Mouse (Mus musculus): ENCODE measurements at regions not wholly inside any gene's neighbourhood (a gene's known extent, or its start where the extent isn't known, plus 50 kb on each side); places are given as distances from the start of the nearest gene placed in this dataset.

- Histone ChIP-seq H3K9me3 (no peaks in the 10 kb centered on the region), H3K4me3 (no peak overlapping the region), H3K27me3 (no peaks in the 10 kb centered on the region), H3K4me1 (0 out of 2 replicates have a peak, but pooled peaks cover 7% of the 10 kb centered on the region), H3K9ac (no peak overlapping the region), H3K36me3 (no peaks in the 10 kb centered on the region), H3K4me2 (no peak overlapping the region), H3K27ac (no peak overlapping the region)
- WGBS, result 53% methylated on average over 7 of the region's 7 CpGs
- no peak for ATAC-seq (ENCODE audit: insufficient number of reproducible peaks, insufficient read depth, low FRiP score, low TSS enrichment, low read depth)
Observed at GRCm38 (mm10) chr3:144107664-144108063, 97.4 kb downstream of the Lmo4 start.

GRCm38 (mm10) chr3:144104366-144104765, 100.7 kb downstream of the Lmo4 start:
- no peaks in the 10 kb centered on the region for H3K9me3 ChIP-seq
- H3K9ac ChIP-seq, result no peak overlapping the region
- no peak for ATAC-seq (ENCODE audit: insufficient number of reproducible peaks, insufficient read depth, low FRiP score, low TSS enrichment, low read depth)
- no peak overlapping the region for H3K4me3 ChIP-seq
- no peaks in the 10 kb centered on the region for H3K27me3 ChIP-seq
- no peak overlapping the region for H3K4me2 ChIP-seq
- H3K36me3 ChIP-seq, result no peaks in the 10 kb centered on the region
- no peak overlapping the region for H3K27ac ChIP-seq
- 84% methylated on average over 4 of the region's 4 CpGs for WGBS
- H3K4me1 ChIP-seq, result 0 out of 2 replicates have a peak, but pooled peaks cover 7% of the 10 kb centered on the region

- no peaks in the 10 kb centered on the region for H3K27me3 ChIP-seq
- no peak overlapping the region for H3K9ac ChIP-seq
- peaks cover 22% of the 10 kb centered on the region for H3K4me1 ChIP-seq
- ATAC-seq (ENCODE audit: insufficient number of reproducible peaks, insufficient read depth, low FRiP score, low TSS enrichment, low read depth), result no peak
- no peak overlapping the region for H3K4me2 ChIP-seq
- H3K4me3 ChIP-seq, result no peak overlapping the region
- no peaks in the 10 kb centered on the region for H3K9me3 ChIP-seq
- H3K36me3 ChIP-seq, result no peaks in the 10 kb centered on the region
- no peak overlapping the region for H3K27ac ChIP-seq
- 71% methylated on average over 2 of the region's 2 CpGs for WGBS
Observed at GRCm38 (mm10) chr3:144099444-144099843, 105.6 kb downstream of the Lmo4 start.

GRCm38 (mm10) chr3:144098762-144099161, 106.3 kb downstream of the Lmo4 start:
- WGBS, result 52% methylated on average over 8 of the region's 8 CpGs
- Histone ChIP-seq H3K27me3 (no peaks in the 10 kb centered on the region), H3K4me3 (no peak overlapping the region), H3K36me3 (no peaks in the 10 kb centered on the region), H3K9ac (no peak overlapping the region), H3K4me1 (peaks cover 22% of the 10 kb centered on the region), H3K27ac (no peak overlapping the region; the same call in 1 of the 2 replicates), H3K4me2 (no peak overlapping the region), H3K9me3 (no peaks in the 10 kb centered on the region)
- no peak for ATAC-seq (ENCODE audit: insufficient number of reproducible peaks, insufficient read depth, low FRiP score, low TSS enrichment, low read depth)

- Histone ChIP-seq H3K27ac (no peak overlapping the region), H3K9me3 (no peaks in the 10 kb centered on the region), H3K4me3 (no peak overlapping the region), H3K4me1 (peaks cover 6% of the 10 kb centered on the region), H3K36me3 (no peaks in the 10 kb centered on the region), H3K4me2 (no peak overlapping the region), H3K9ac (no peak overlapping the region), H3K27me3 (no peaks in the 10 kb centered on the region)
- ATAC-seq (ENCODE audit: insufficient number of reproducible peaks, insufficient read depth, low FRiP score, low TSS enrichment, low read depth), result no peak
- WGBS, result 61% methylated on average over 1 of the region's 1 CpGs
Observed at GRCm38 (mm10) chr3:144091231-144091630, 113.8 kb downstream of the Lmo4 start.

GRCm38 (mm10) chr3:144089790-144090256, 115.2 kb downstream of the Lmo4 start:
- H3K27ac ChIP-seq, result no peak overlapping the region
- no peaks in the 10 kb centered on the region for H3K9me3 ChIP-seq
- H3K4me2 ChIP-seq, result no peak overlapping the region
- H3K9ac ChIP-seq, result no peak overlapping the region
- ATAC-seq (ENCODE audit: insufficient number of reproducible peaks, insufficient read depth, low FRiP score, low TSS enrichment, low read depth), result no peak
- no peak overlapping the region for H3K4me3 ChIP-seq
- H3K27me3 ChIP-seq, result no peaks in the 10 kb centered on the region
- WGBS, result 51% methylated on average over 8 of the region's 8 CpGs
- peaks cover 6% of the 10 kb centered on the region for H3K4me1 ChIP-seq
- H3K36me3 ChIP-seq, result no peaks in the 10 kb centered on the region

GRCm38 (mm10) chr3:144088261-144088884, 116.6 kb downstream of the Lmo4 start:
- Histone ChIP-seq H3K4me1 (peaks cover 6% of the 10 kb centered on the region), H3K4me2 (no peak overlapping the region), H3K4me3 (no peak overlapping the region), H3K36me3 (no peaks in the 10 kb centered on the region), H3K9ac (no peak overlapping the region), H3K27ac (no peak overlapping the region), H3K9me3 (no peaks in the 10 kb centered on the region), H3K27me3 (no peaks in the 10 kb centered on the region)
- no peak for ATAC-seq (ENCODE audit: insufficient number of reproducible peaks, insufficient read depth, low FRiP score, low TSS enrichment, low read depth)
- 68% methylated on average over 18 of the region's 18 CpGs for WGBS

GRCm38 (mm10) chr3:144087771-144088170, 117.2 kb downstream of the Lmo4 start:
- ATAC-seq (ENCODE audit: insufficient number of reproducible peaks, insufficient read depth, low FRiP score, low TSS enrichment, low read depth), result no peak
- H3K4me2 ChIP-seq, result no peak overlapping the region
- H3K27me3 ChIP-seq, result no peaks in the 10 kb centered on the region
- no peak overlapping the region for H3K4me3 ChIP-seq
- 73% methylated on average over 7 of the region's 7 CpGs for WGBS
- no peak overlapping the region for H3K9ac ChIP-seq
- H3K9me3 ChIP-seq, result no peaks in the 10 kb centered on the region
- no peak overlapping the region for H3K27ac ChIP-seq
- peaks cover 6% of the 10 kb centered on the region for H3K4me1 ChIP-seq
- H3K36me3 ChIP-seq, result no peaks in the 10 kb centered on the region

GRCm38 (mm10) chr3:144086176-144086575, 118.8 kb downstream of the Lmo4 start:
- ATAC-seq (ENCODE audit: insufficient number of reproducible peaks, insufficient read depth, low FRiP score, low TSS enrichment, low read depth), result no peak
- Histone ChIP-seq H3K36me3 (no peaks in the 10 kb centered on the region), H3K9ac (no peak overlapping the region), H3K9me3 (no peaks in the 10 kb centered on the region), H3K4me2 (no peak overlapping the region), H3K27me3 (no peaks in the 10 kb centered on the region), H3K27ac (no peak overlapping the region), H3K4me1 (peaks cover 6% of the 10 kb centered on the region), H3K4me3 (no peak overlapping the region)
- 79% methylated on average over 3 of the region's 3 CpGs for WGBS

- Histone ChIP-seq H3K9me3 (no peaks in the 10 kb centered on the region), H3K4me3 (no peak overlapping the region), H3K27me3 (no peaks in the 10 kb centered on the region), H3K4me1 (no peaks in the 10 kb centered on the region), H3K9ac (no peak overlapping the region), H3K27ac (no peak overlapping the region), H3K4me2 (no peak overlapping the region), H3K36me3 (no peaks in the 10 kb centered on the region)
- ATAC-seq (ENCODE audit: insufficient number of reproducible peaks, insufficient read depth, low FRiP score, low TSS enrichment, low read depth), result no peak
- 91% methylated on average over 3 of the region's 3 CpGs for WGBS
Observed at GRCm38 (mm10) chr3:144079960-144080359, 125.1 kb downstream of the Lmo4 start.

GRCm38 (mm10) chr3:144078198-144078935, 126.7 kb downstream of the Lmo4 start:
- no peak overlapping the region for H3K4me3 ChIP-seq
- 79% methylated on average over 13 of the region's 13 CpGs for whole genome bisulfite sequencing
- H3K9ac ChIP-seq, result no peak overlapping the region
- H3K27ac ChIP-seq, result no peak overlapping the region
- no peaks in the 10 kb centered on the region for H3K4me1 ChIP-seq
- H3K9me3 ChIP-seq, result no peaks in the 10 kb centered on the region
- no peaks in the 10 kb centered on the region for H3K36me3 ChIP-seq
- ATAC-seq (ENCODE audit: insufficient number of reproducible peaks, insufficient read depth, low FRiP score, low TSS enrichment, low read depth), result no peak
- no peaks in the 10 kb centered on the region for H3K27me3 ChIP-seq
- H3K4me2 ChIP-seq, result no peak overlapping the region

- Histone ChIP-seq H3K27ac (no peak overlapping the region), H3K9me3 (no peaks in the 10 kb centered on the region), H3K4me3 (no peak overlapping the region), H3K36me3 (no peaks in the 10 kb centered on the region), H3K4me2 (no peak overlapping the region), H3K9ac (no peak overlapping the region), H3K27me3 (no peaks in the 10 kb centered on the region), H3K4me1 (peaks cover 8% of the 10 kb centered on the region; the same call in 1 of the 2 replicates)
- 74% methylated on average over 10 of the region's 10 CpGs for WGBS
- no peak for ATAC-seq (ENCODE audit: insufficient number of reproducible peaks, insufficient read depth, low FRiP score, low TSS enrichment, low read depth)
Observed at GRCm38 (mm10) chr3:144069979-144070540, 135.0 kb downstream of the Lmo4 start.

Data from embryonic facial prominence, embryonic 13.5 days (tissue).